Mouse (Mus musculus) monocyte, adult 2 months (primary cell): Measurements from ENCODE around the gene Stx18.

ENCODE experiments used
- DNase-seq, 2 experiments: peaks; one replicate each; pipeline ENCODE4 v3.0.0; 2022; ENCODE audit warnings: low spot score in 2 of 2, low read depth in 1 of 2

Gene Stx18

DNA sequence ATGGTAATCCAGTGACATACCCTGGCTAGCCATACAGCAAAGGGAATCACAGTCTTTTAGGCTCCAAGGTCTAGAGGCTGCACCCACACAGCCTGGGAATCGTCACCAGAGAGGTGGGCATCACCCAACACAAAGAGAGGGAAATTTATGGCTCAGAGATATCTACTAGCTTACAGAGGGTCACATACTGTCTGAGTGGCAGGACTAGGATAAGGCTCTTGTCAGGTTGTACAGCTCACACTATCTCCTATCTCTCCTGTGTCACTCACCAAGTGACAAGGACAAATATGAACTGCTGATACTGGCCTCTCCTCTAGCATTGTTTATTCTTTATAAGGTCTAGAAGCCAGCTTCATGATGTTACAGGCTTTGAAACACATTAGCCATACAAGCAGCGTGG is 90.8 kb downstream of the Stx18 start:
- no peak for DNase-seq

GRCm38 (mm10) chr5:38136247-38136646 is 97.7 kb downstream of the Stx18 start:
- DNase-seq, result no peak

GRCm38 (mm10) chr5:38137163-38137562 is 98.6 kb downstream of the Stx18 start:
- DNase-seq, result no peak

- no peak for DNase-seq
These were observed 102.4 kb downstream of the Stx18 start for GRCm38 (mm10) chr5:38140893-38141292.

- DNase-seq, result no peak
These were observed 108.0 kb downstream of the Stx18 start for GRCm38 (mm10) chr5:38146524-38146923.

DNA sequence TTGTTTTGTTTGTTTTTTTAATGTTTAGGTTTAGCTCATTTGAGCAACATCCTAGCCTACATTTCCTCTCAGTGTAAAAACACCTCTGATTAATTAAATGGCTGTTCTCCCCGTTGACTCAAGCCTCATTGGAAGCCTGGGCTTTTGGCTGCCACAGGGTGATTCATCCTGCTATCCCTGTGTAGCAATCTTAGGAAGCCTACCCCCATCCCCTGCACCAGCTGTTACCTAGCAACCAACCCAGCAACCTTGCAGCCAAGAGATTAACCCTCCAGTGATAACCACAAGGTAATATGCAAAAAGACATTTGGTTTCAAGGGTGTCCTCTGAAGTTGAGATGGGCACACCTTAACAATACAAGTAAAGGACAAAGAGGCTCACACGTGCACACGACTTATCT is 112.7 kb downstream of the Stx18 start:
- no peak for DNase-seq

DNA sequence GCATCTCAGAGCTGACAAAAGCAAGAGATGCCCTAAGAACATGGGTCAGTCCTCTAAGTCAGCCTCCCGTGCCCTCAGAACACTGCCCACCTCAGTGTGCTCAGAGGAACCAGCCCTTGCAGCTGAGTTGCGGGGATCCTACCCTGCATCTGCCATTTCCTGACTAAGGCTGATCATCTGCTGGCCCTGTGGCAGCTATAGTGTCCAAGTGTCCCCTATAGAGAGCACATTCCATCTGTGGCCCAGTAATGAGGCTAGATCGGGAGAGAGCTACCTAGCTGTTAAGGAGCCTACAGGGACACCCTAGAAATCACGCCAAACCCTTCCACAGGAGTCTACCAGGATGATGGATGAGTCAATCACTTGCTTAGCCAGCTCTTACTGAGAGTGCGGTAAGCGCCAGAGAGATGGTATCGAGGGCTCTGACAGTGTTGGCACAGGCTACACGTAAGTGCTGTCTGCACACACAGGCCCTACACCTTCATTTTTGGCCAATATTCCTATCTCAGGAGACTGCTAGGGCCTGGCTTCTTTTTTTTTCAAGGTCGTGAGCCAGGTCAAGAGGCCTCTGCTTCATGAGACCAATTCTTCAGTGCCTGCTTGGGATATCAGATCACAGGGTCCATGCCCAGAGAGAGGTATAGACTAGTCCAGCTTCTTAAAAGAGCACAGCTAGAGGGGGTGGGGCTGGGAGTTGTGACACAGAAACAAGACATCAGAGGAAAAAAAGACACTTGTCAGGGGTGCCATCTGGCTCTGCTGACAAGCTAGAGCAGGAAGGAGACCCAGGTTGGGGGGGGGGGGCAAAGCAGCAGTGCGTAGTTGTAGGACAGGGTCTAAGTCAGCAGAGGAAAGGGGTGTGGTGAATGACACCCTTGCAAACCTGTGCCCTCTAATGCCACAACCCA is 113.9 kb downstream of the Stx18 start:
- DNase-seq, result no peak

DNA sequence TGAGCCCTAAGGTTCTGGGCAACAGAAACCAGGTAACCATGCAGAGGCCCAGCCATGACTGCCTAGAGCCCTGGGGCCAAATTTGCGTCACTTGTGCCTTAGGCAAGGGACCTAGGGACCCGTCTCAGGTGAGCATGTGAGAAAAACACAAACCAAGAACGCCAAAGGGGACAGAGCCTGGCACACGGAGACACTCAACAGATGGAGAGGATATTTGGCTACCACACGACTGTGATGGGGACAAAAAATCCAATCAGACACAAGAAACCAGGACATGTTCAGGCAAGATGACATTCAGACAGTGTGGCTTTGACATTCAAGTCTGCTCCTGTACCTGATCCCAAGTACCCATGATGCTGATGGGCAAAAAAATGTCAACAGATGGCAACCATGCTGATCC is 115.1 kb downstream of the Stx18 start:
- DNase-seq, result no peak

DNA sequence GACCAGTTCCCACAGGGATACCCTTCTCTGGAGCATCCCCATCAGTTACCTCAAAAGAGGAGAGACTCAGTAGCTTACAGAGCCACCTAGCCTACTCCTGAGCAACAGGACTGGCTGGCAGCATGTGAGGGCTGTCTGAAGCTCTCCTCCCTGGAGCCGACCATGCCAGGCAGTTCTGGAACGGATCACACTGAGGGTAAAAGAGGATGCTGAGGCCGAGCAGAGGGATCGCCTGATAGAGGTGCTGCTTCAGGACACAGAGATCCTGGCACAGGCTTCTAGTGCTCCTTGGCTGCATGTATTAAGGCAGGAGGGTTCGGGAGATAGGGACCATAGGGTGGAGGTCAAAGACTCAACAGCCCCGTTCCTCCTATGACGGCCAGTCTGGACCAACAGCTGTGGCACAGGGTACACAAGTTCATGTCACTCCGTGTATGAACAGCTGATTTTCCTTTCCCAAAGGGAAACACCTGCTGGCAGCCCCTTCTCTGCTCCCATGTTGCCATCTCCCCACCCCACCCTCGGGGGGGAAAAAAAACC is 119.0 kb downstream of the Stx18 start:
- no peak for DNase-seq

DNA sequence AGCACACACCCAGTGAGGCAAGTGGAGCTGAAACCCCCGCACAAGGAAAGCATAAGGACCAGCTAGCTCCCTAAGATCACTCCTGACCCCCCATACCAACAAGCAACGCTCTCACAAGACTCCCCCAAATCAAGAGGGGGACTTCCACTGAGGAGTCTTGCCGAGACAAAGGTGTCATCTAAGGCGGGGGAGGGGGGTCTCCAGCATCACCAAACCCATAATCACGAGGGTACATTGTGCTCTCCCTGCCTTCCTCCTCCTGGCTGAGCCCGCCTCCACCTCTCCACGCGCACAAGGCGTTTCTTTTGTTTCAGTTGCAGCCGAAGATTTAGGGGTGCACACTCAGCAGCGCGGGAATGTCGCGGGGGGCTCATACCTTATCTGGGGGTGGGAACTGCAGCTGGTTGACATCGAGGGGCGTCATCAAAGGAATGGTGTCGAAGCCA is 120.0 kb downstream of the Stx18 start:
- no peak for DNase-seq

GRCm38 (mm10) chr5:38158947-38159633 is 120.5 kb downstream of the Stx18 start:
- DNase-seq, result no peak

DNA sequence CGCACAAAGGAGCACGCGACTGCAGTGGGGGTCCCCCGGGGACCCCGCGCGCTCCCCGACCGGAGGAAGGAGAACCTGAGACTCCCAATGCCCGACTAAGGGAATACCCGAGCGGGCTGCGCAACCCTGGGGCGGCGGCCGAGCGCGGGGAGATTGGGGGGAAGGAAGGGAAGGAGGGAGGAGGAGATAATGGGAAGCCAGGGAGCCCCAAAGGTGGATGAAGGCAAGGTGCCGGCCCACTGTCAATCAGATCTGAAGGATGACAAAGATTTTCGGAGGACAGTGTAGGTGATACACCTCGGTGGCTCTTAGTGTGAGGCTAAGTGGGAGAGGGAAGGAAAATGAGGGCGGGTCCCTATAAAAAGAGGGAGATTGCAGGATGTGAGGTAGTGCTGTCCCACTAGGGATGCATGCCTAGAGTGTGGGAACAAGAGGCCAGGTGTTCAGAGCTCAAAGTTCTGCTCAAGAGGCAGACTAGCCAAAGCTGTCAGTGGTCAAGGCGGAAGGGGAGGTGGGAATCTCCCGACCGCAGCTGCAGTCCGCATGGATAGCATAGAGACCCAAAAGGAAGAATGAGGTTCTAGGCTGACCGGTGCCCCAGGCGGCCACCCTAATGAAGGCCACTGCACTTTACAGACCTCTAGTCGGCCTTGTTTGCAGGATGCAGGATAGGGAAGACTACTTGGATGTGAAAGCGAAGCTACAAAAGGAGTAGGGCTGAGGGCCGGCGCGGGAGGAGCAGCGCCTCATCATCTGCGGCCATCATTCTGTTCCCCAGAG is 121.3 kb downstream of the Stx18 start, which contains the start of gene Nsg1:
Gene Nsg1 (minus strand): TSS at position 274 of the 780 bp plus-strand sequence.
- DNase-seq, result no peak

GRCm38 (mm10) chr5:38168497-38168896 is 130.0 kb downstream of the Stx18 start:
- DNase-seq, result no peak

GRCm38 (mm10) chr5:38173766-38174165 is 135.2 kb downstream of the Stx18 start:
- DNase-seq, result no peak

GRCm38 (mm10) chr5:38174256-38174912 is 135.8 kb downstream of the Stx18 start:
- no peak for DNase-seq

DNA sequence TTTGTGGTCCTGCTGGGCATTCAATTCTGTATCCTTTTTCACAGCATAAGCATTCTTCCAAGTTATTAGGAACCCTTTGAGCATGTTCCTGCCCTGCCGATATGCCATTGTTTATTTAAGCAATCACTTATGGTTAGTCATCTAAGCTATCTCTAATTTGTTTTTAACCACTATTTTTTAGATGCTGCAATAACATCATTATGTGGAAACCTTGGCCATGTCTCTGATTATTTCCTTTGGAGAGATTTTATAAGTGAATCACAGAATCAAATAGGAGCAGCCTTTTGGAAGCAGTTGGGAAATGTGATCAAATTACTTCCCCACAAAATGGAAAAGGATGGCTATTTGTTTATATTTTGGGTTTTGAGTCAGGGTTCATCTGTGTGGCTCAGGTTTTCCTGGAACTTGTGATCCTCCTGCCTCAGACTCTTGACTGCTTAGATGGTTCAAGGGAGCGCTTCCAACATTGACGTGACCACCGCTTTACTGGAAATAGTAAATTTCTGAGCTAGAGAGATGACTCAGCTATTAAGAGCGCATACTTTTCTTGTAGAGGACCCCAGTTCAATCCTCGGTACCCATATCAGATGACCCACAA is 146.2 kb downstream of the Stx18 start:
- DNase-seq, result no peak

- no peak for DNase-seq
These were observed 148.5 kb downstream of the Stx18 start for GRCm38 (mm10) chr5:38187006-38187405.
